Mouse (Mus musculus): ENCODE data around the gene Snx7. TPM values are rescaled to one million over a fixed set of nuclear protein-coding genes. Genes with fewer than 3 reads are reported as not detected.

Gene Snx7
- polyA plus RNA-seq, 1 experiment from 2014 or later: 7.0 TPM

Small RNA genes lying within 50 kb of the gene (microRNA-seq; reads per million reads assigned to microRNA genes)
- not detected for gene Gm24811
